Mouse (Mus musculus): ENCODE results near the gene Cdr2l. TPM values are rescaled to one million over a fixed set of nuclear protein-coding genes. Genes with fewer than 3 reads are reported as not detected.

Gene Cdr2l
- polyA plus RNA-seq, 1 experiment from 2014 or later, result 11.5 TPM

DNA sequence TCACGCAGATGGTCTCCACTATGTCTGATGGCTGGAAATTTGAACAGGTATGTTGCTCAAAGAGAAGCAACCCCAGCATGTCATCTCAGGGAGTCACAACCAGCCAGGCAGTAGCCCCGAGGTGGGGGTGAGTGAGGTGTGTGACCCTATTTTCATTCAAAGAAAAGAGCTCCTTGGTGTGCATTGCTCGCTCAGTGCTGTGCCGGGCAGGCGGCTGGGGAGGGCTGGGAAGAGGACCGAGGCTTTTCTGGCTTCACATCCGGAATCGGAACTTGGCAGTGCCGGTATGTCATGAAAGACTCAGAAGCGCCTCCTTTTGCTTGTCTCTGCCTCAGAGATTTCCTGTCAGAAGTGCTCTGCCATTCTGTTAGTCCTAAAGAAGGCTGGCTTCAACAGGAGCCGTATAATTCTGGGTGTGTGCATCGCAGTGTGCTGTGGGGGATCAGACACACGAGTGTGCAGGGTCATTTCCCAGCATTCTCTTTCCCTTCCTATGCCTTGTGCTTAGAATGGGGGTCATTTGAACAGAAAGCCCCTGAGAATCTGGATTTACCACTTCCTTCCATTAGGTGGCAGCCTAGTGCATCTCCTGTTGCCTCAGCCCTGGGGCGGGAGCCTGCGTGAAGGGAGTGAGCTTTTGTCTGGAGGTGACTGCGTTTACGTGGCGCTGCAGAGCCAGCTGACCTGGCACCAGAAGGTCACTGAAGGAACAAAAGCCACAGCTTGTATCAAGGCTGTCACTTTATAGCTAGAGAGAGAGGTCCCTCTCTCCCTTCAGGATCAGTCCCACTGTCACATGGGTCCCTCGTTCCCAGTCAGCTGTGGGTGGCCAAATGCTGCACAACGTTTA lies 46.0 kb downstream of the Cdr2l start:
- ATAC-seq (ENCODE audit: low read depth), result peak; percentile 76
- H3K36me3 ChIP-seq (ENCODE audit: control insufficient read depth, insufficient read depth, low read length), result peaks cover 27% of the 10 kb centered on the region
- peak overlapping the region; percentile 31; the same call in 1 of the 2 replicates for H3K9ac ChIP-seq (ENCODE audit: low read length)

DNA sequence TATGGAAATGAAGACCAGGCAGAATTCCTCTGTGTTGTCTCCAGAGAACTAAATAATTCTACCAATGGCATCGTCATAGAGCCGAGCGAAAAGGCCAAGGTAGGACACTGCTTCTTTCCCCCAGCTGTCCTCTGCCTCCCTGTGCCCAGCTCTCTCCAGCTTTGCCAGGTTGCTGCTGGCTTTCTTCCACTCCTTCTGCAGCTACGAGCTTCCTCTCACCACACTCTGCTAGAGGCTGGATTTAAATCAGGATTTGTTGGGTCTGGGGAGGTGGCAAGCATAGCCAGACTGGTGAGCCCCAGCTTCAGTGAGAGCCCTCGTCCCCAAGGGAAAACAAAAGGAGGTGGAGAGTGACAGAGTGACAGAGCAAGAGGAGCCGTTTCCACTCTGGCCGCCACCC lies 47.6 kb downstream of the Cdr2l start:
- no peak overlapping the region for H3K27ac ChIP-seq (ENCODE audit: low read length)
- H3K9me3 ChIP-seq (ENCODE audit: control insufficient read depth, low read length), result no peaks in the 10 kb centered on the region
- H3K9ac ChIP-seq (ENCODE audit: low read length), result no peak overlapping the region
- peaks cover 25% of the 10 kb centered on the region for H3K36me3 ChIP-seq (ENCODE audit: control insufficient read depth, insufficient read depth, low read length)
- H3K4me1 ChIP-seq (replicated peaks; ENCODE audit: control insufficient read depth, insufficient read depth, low read length), result peaks cover 2% of the 10 kb centered on the region; the same call in 1 of the 2 replicates
- 79% methylated on average over 7 of the region's 7 CpGs for WGBS
- H3K27me3 ChIP-seq (ENCODE audit: control insufficient read depth, insufficient read depth, low read depth, low read length), result no peaks in the 10 kb centered on the region
- H3K4me3 ChIP-seq (ENCODE audit: low read length), result no peak overlapping the region
- ATAC-seq (ENCODE audit: low read depth), result no peak
- no peak overlapping the region for H3K4me2 ChIP-seq (ENCODE audit: low read depth, low read length)

More for the DNA sequence above, 46.0 kb downstream of the Cdr2l start:
- peak overlapping the region; percentile 10; the same call in 1 of the 2 replicates for H3K4me2 ChIP-seq (ENCODE audit: low read depth, low read length)
- no peaks in the 10 kb centered on the region for H3K27me3 ChIP-seq (ENCODE audit: control insufficient read depth, insufficient read depth, low read depth, low read length)
- WGBS, result 37% methylated on average over 20 of the region's 20 CpGs
- H3K9me3 ChIP-seq (ENCODE audit: control insufficient read depth, low read length), result no peaks in the 10 kb centered on the region
- H3K4me3 ChIP-seq (ENCODE audit: low read length), result 0 out of 2 replicates have a peak overlapping the region, but pooled peaks have one; percentile 9
- peak overlapping the region; percentile 67 for H3K27ac ChIP-seq (ENCODE audit: low read length)
- peaks cover 2% of the 10 kb centered on the region; the same call in 1 of the 2 replicates for H3K4me1 ChIP-seq (replicated peaks; ENCODE audit: control insufficient read depth, insufficient read depth, low read length)

DNA sequence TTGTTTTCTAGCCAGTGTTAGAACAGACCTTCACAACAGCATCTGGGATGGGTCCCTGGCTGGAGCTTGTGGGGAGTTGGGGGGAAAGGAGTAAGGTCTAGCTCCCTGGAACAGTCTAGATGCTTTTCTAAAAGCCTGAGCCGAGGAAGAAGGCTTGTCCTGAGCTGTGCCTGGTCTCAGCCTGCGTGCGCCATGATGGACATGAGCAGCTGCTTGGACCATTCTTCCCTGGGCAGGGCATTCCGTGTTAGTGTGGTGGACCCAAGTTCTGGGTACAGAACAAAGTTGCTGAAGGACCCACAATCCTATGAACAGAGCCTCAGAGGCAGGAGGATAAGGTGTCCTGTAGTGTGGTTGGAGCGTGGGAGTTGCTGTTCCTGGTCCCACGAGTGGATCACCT lies 48.8 kb downstream of the Cdr2l start:
- H3K4me2 ChIP-seq (ENCODE audit: low read depth, low read length), result no peak overlapping the region
- no peak for ATAC-seq (ENCODE audit: low read depth)
- H3K4me3 ChIP-seq (ENCODE audit: low read length), result no peak overlapping the region
- H3K27me3 ChIP-seq (ENCODE audit: control insufficient read depth, insufficient read depth, low read depth, low read length), result no peaks in the 10 kb centered on the region
- no peak overlapping the region for H3K9ac ChIP-seq (ENCODE audit: low read length)
- WGBS, result 90% methylated on average over 6 of the region's 6 CpGs
- H3K27ac ChIP-seq (ENCODE audit: low read length), result no peak overlapping the region
- H3K4me1 ChIP-seq (replicated peaks; ENCODE audit: control insufficient read depth, insufficient read depth, low read length), result peaks cover 4% of the 10 kb centered on the region; the same call in 1 of the 2 replicates
- H3K9me3 ChIP-seq (ENCODE audit: control insufficient read depth, low read length), result no peaks in the 10 kb centered on the region
- peaks cover 18% of the 10 kb centered on the region for H3K36me3 ChIP-seq (ENCODE audit: control insufficient read depth, insufficient read depth, low read length)

DNA sequence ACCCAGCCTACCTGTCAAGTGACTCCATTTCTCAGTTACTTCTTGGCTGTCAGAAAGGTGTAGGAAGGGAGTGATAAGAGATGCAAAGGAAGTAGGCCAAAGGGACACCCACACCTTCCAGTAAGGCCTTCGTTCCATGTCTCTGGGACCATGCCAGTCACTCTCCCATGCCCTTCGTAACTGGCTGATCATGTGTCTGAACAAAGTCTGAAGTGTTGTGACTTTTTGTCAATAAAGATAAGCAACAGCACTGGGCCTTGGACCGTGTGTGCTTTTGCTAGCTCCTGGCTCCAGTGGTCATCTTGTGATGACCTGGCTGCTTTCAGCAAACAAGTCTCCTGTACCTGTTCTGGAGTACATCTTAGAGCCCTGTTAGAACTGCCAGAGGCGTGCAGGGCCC lies 51.1 kb downstream of the Cdr2l start:
- peaks cover 18% of the 10 kb centered on the region for H3K36me3 ChIP-seq (ENCODE audit: control insufficient read depth, insufficient read depth, low read length)
- H3K4me3 ChIP-seq (ENCODE audit: low read length), result no peak overlapping the region
- H3K9me3 ChIP-seq (ENCODE audit: control insufficient read depth, low read length), result no peaks in the 10 kb centered on the region
- no peak for ATAC-seq (ENCODE audit: low read depth)
- H3K27me3 ChIP-seq (ENCODE audit: control insufficient read depth, insufficient read depth, low read depth, low read length), result no peaks in the 10 kb centered on the region
- no peak overlapping the region for H3K9ac ChIP-seq (ENCODE audit: low read length)
- H3K27ac ChIP-seq (ENCODE audit: low read length), result no peak overlapping the region
- peaks cover 7% of the 10 kb centered on the region; the same call in 1 of the 2 replicates for H3K4me1 ChIP-seq (replicated peaks; ENCODE audit: control insufficient read depth, insufficient read depth, low read length)
- WGBS, result 58% methylated on average over 4 of the region's 4 CpGs
- H3K4me2 ChIP-seq (ENCODE audit: low read depth, low read length), result no peak overlapping the region

DNA sequence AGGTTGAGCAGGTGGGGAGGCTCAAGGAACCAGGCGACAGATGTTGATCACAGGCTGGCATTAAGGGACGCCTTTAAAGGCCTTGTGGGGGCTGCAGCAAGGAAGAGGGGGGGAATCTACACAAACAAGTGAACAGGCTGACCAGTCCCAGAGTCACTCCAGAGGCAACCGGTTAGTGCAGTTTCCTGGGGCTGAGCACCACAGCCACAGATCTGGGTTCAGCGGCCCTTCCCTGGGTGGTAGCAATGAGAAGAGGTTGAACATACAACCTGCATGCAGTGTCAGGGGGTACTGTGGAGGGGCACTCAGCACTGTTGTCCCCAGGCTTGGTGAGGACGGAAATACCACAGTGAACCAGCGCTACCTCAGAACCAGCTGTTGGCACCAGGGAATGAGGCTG lies 51.6 kb downstream of the Cdr2l start:
- no peak overlapping the region for H3K9ac ChIP-seq (ENCODE audit: low read length)
- WGBS, result 63% methylated on average over 6 of the region's 6 CpGs
- no peaks in the 10 kb centered on the region for H3K27me3 ChIP-seq (ENCODE audit: control insufficient read depth, insufficient read depth, low read depth, low read length)
- no peak for ATAC-seq (ENCODE audit: low read depth)
- H3K4me2 ChIP-seq (ENCODE audit: low read depth, low read length), result no peak overlapping the region
- no peak overlapping the region for H3K4me3 ChIP-seq (ENCODE audit: low read length)
- peaks cover 18% of the 10 kb centered on the region for H3K36me3 ChIP-seq (ENCODE audit: control insufficient read depth, insufficient read depth, low read length)
- H3K9me3 ChIP-seq (ENCODE audit: control insufficient read depth, low read length), result no peaks in the 10 kb centered on the region
- no peak overlapping the region for H3K27ac ChIP-seq (ENCODE audit: low read length)
- peaks cover 7% of the 10 kb centered on the region; the same call in 1 of the 2 replicates for H3K4me1 ChIP-seq (replicated peaks; ENCODE audit: control insufficient read depth, insufficient read depth, low read length)

DNA sequence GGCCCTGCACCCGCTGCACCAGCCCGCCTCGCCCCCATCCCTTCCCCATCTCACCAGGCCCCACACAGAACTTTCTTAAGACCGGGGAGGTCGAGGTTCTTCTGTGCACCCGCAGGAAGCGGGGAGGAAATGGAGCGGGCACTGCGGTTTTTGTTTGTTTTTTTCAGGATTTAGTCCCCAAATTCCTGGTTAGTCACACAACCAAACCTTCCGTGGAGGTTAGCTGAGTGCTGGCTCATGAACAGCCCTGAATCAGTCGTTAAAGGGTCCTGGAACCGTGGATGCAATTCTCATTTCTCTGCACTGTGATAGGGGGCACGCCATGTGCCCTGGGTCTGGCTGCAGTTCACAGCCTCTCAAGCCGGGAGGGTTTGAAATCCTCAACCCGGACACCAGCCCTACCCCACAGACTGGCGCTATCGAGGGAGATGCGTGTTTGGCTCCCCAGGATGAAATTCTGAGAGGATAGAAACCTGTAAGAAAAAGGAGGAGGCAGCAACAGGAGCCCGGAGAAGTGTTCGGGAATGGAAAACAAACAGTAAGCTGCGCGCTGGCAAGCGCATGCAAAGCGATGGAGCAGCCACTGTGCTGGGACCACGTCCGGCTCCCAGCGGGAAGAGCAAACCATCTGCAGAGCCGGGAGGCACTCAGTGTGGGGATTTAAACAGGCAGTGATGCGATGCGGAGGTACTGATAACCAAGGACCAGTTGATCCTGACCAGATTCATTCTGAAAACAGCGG lies 54.1 kb downstream of the Cdr2l start:
- H3K27me3 ChIP-seq (ENCODE audit: control insufficient read depth, insufficient read depth, low read depth, low read length), result no peaks in the 10 kb centered on the region
- peaks cover 7% of the 10 kb centered on the region; the same call in 1 of the 2 replicates for H3K4me1 ChIP-seq (replicated peaks; ENCODE audit: control insufficient read depth, insufficient read depth, low read length)
- H3K36me3 ChIP-seq (ENCODE audit: control insufficient read depth, insufficient read depth, low read length), result peaks cover 8% of the 10 kb centered on the region
- H3K4me3 ChIP-seq (ENCODE audit: low read length), result peak overlapping the region; percentile 43
- H3K9me3 ChIP-seq (ENCODE audit: control insufficient read depth, low read length), result peaks cover 3% of the 10 kb centered on the region; the same call in 1 of the 2 replicates
- no peak overlapping the region for H3K27ac ChIP-seq (ENCODE audit: low read length)
- H3K4me2 ChIP-seq (ENCODE audit: low read depth, low read length), result peak overlapping the region; percentile 73
- peak; percentile 73 for ATAC-seq (ENCODE audit: low read depth)
- WGBS, result 4% methylated on average over 31 of the region's 31 CpGs
- peak overlapping the region; percentile 61 for H3K9ac ChIP-seq (ENCODE audit: low read length)

DNA sequence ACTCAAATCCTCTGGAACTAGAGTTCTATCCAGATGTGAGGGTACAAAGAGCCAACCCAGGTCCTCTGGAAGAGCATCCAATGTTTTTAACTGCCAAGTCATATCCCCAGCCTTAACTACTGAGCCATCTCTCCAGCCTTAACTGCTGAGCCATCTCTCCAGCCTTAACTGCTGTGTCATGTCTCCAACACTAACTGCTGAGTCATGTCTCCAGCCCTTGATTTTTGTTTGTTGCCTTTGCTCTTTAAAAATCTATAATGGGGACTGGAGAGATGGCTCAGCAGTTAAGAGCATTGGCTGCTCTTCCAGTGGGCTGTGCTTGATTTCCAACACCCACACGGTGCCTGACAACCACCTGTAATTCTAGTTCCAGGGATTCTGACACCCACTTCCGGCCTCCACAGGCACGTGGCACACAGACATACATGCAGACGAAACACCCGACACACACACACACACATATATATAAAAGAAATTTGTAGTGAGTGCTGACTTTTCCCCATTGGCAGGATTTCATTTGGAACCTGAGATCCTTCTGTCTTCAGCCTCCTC lies 55.9 kb downstream of the Cdr2l start:
- WGBS, result 64% methylated on average over 5 of the region's 5 CpGs
- no peak overlapping the region for H3K9ac ChIP-seq (ENCODE audit: low read length)
- peaks cover 3% of the 10 kb centered on the region; the same call in 1 of the 2 replicates for H3K9me3 ChIP-seq (ENCODE audit: control insufficient read depth, low read length)
- no peaks in the 10 kb centered on the region for H3K27me3 ChIP-seq (ENCODE audit: control insufficient read depth, insufficient read depth, low read depth, low read length)
- no peak for ATAC-seq (ENCODE audit: low read depth)
- no peak overlapping the region for H3K4me3 ChIP-seq (ENCODE audit: low read length)
- no peaks in the 10 kb centered on the region for H3K36me3 ChIP-seq (ENCODE audit: control insufficient read depth, insufficient read depth, low read length)
- H3K4me1 ChIP-seq (replicated peaks; ENCODE audit: control insufficient read depth, insufficient read depth, low read length), result peaks cover 7% of the 10 kb centered on the region; the same call in 1 of the 2 replicates
- no peak overlapping the region for H3K4me2 ChIP-seq (ENCODE audit: low read depth, low read length)
- no peak overlapping the region for H3K27ac ChIP-seq (ENCODE audit: low read length)

DNA sequence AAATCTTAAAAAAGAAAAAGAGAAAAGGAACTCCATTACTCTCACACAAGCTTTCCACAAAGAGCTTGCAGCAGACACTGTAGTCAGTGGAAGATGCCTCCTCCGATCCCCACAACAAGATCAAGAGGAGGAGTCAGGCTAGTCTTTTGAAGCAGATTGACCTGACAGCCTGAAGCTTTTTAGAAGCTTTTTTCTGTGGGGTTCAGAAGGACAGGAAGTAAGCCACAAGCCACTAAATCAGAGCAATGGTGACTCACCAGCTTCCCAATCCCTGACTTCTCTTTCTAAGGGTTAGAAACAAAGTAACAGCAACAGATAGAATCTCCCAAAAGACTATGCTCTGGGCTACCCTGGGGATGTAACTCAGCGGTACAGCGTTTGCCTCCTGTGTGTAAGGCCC lies 57.6 kb downstream of the Cdr2l start:
- Histone ChIP-seq H3K27ac (ENCODE audit: low read length) (no peak overlapping the region), H3K27me3 (ENCODE audit: control insufficient read depth, insufficient read depth, low read depth, low read length) (no peaks in the 10 kb centered on the region), H3K9ac (ENCODE audit: low read length) (no peak overlapping the region), H3K4me1 (replicated peaks; ENCODE audit: control insufficient read depth, insufficient read depth, low read length) (peaks cover 7% of the 10 kb centered on the region; the same call in 1 of the 2 replicates), H3K4me3 (ENCODE audit: low read length) (no peak overlapping the region), H3K36me3 (ENCODE audit: control insufficient read depth, insufficient read depth, low read length) (no peaks in the 10 kb centered on the region), H3K4me2 (ENCODE audit: low read depth, low read length) (no peak overlapping the region), H3K9me3 (ENCODE audit: control insufficient read depth, low read length) (peaks cover 3% of the 10 kb centered on the region; the same call in 1 of the 2 replicates)
- no peak for ATAC-seq (ENCODE audit: low read depth)
- WGBS, result 83% methylated on average over 3 of the region's 3 CpGs

All from lung, embryonic 16.5 days (tissue).